Mouse (Mus musculus) gastrocnemius, adult 2 months (tissue): ENCODE results near the gene Ints5. TPM values are rescaled to one million over a fixed set of nuclear protein-coding genes. Genes with fewer than 3 reads are reported as not detected.
A peak's percentile ranks its signal among the peaks of the same experiment; 100 is the strongest.

Experiments
- DNase-seq: peaks from one replicate; pipeline ENCODE4 v3.0.0; 2022
- H3K27ac ChIP-seq: fragments of 200-600 bp; 2 replicates; pipeline ENCODE4 v1.8.1; 2022; ENCODE audit warnings: mild to moderate bottlenecking
- H3K4me3 ChIP-seq: fragments of 200-600 bp; 2 replicates; pipeline ENCODE4 v1.8.1; 2022; ENCODE audit warnings: mild to moderate bottlenecking, moderate library complexity
- CTCF ChIP-seq: fragments of 200-600 bp; IDR thresholded peaks from 2 replicates; pipeline ENCODE4 v1.8.1; 2022; ENCODE audit warnings: antibody characterized with exemption, mild to moderate bottlenecking, moderate library complexity
- intact Hi-C: fragments of 180-260 bp; cut with DNase I; formaldehyde crosslinking; loops from one replicate; pipeline ENCODE4 v1.15.1; 2025
- total RNA-seq, 2 experiments: library from RNA; stranded (reverse); gene quantifications; 2 replicates each; pipeline ENCODE4 v1.2.3; 2021

Gene Ints5
- total RNA-seq, 2 experiments from 2014 or later: 10.6 to 12.5 TPM

GRCm38 (mm10) chr19:8920836-8921291 is 28.1 kb downstream of the Ints5 start:
- no peak for DNase-seq
- intact Hi-C loops: loop anchor here (2.0 kb wide), 1 partner anchor 46 kb away; the partner anchor contains the start of gene Eef1g
- Histone ChIP-seq H3K27ac (peak overlapping the region; percentile 96), H3K4me3 (peak overlapping the region; percentile 83)
- no peak for TF ChIP-seq CTCF

GRCm38 (mm10) chr19:8921741-8922140 is 28.9 kb downstream of the Ints5 start:
- H3K4me3 ChIP-seq: peak overlapping the region; percentile 83
- intact Hi-C loops: loop anchor here (2.0 kb wide), 1 partner anchor 45 kb away; the partner anchor contains the start of gene Eef1g
- H3K27ac ChIP-seq: peak overlapping the region; percentile 96; the same call in 1 of the 2 replicates
- DNase-seq: no peak
- TF ChIP-seq CTCF: no peak

- no peak for TF ChIP-seq CTCF
- H3K4me3 ChIP-seq: no peak overlapping the region
- intact Hi-C loops: loop anchor here (5.0 kb wide), 1 partner anchor 34 kb away; the partner anchor contains the start of gene Ints5
- H3K27ac ChIP-seq: no peak overlapping the region
- no peak for DNase-seq
These were observed 34.0 kb downstream of the Ints5 start for GRCm38 (mm10) chr19:8926766-8927165.

GRCm38 (mm10) chr19:8927891-8928525 is 35.2 kb downstream of the Ints5 start:
- no peak for TF ChIP-seq CTCF
- H3K4me3 ChIP-seq: no peak overlapping the region
- DNase-seq: no peak
- intact Hi-C loops: loop anchor here (5.0 kb wide), 1 partner anchor 36 kb away; the partner anchor contains the start of gene Ints5
- H3K27ac ChIP-seq: peak overlapping the region; percentile 96; the same call in 1 of the 2 replicates

GRCm38 (mm10) chr19:8928689-8929223 is 36.0 kb downstream of the Ints5 start:
- H3K27ac ChIP-seq: peak overlapping the region; percentile 96
- no peak for DNase-seq
- TF ChIP-seq CTCF: no peak
- peak overlapping the region; percentile 90 for H3K4me3 ChIP-seq
- intact Hi-C loops: loop anchor here (5.0 kb wide), 1 partner anchor 36 kb away; the partner anchor contains the start of gene Ints5

- peak within 1 kb of the TSS; percentile 90 for H3K4me3 ChIP-seq
- peak; percentile 52 for TF ChIP-seq CTCF
- peak; percentile 95 for DNase-seq
- peak within 1 kb of the TSS; percentile 96 for H3K27ac ChIP-seq
- intact Hi-C loops: loop anchor here (5.0 kb wide), 1 partner anchor 37 kb away; the partner anchor contains the start of gene Ints5
These were observed 36.7 kb downstream of the Ints5 start, which contains the start of the genes Rom1 and Eml3 for GRCm38 (mm10) chr19:8929224-8930088. Rom1 (minus strand) TSS chr19:8929356. Eml3 (plus strand) TSS chr19:8929552.

- peak overlapping the region; percentile 96 for H3K27ac ChIP-seq
- intact Hi-C loops: no loop called here
- no peak for TF ChIP-seq CTCF
- DNase-seq: no peak
- peak overlapping the region; percentile 90 for H3K4me3 ChIP-seq
These were observed 37.3 kb downstream of the Ints5 start for GRCm38 (mm10) chr19:8930117-8930516.

- intact Hi-C loops: no loop called here
- Histone ChIP-seq H3K4me3 (peak overlapping the region; percentile 90), H3K27ac (0 out of 2 replicates have a peak overlapping the region, but pooled peaks have one; percentile 96)
- TF ChIP-seq CTCF: no peak
- no peak for DNase-seq
These were observed 38.0 kb downstream of the Ints5 start for GRCm38 (mm10) chr19:8930771-8931170.

GRCm38 (mm10) chr19:8936736-8937135 is 43.9 kb downstream of the Ints5 start:
- TF ChIP-seq CTCF: no peak
- Histone ChIP-seq H3K4me3 (no peak overlapping the region), H3K27ac (no peak overlapping the region)
- intact Hi-C loops: no loop called here
- DNase-seq: no peak

GRCm38 (mm10) chr19:8940526-8941133 is 47.8 kb downstream of the Ints5 start:
- Histone ChIP-seq H3K4me3 (no peak overlapping the region), H3K27ac (no peak overlapping the region; the same call in 1 of the 2 replicates)
- no peak for TF ChIP-seq CTCF
- DNase-seq: no peak
- intact Hi-C loops: no loop called here

GRCm38 (mm10) chr19:8941136-8941514 is 48.3 kb downstream of the Ints5 start:
- H3K4me3 ChIP-seq: peak overlapping the region; percentile 100
- intact Hi-C loops: no loop called here
- no peak for TF ChIP-seq CTCF
- no peak for DNase-seq
- H3K27ac ChIP-seq: peak overlapping the region; percentile 96
